Mouse (Mus musculus) hindbrain, postnatal 0 days (tissue): ENCODE data around the gene Gm28051. TPM values are rescaled to one million over a fixed set of nuclear protein-coding genes. Genes with fewer than 3 reads are reported as not detected.

Source experiments
- ATAC-seq: fragments of 200-750 bp; cut with Nextera tagmentation; 2 replicates; pipeline ENCODE4 v1.8.0; 2017; ENCODE audit warnings: mild to moderate bottlenecking, moderate TSS enrichment, moderate library complexity
- DNase-seq: peaks from one replicate; pipeline ENCODE4 v3.0.0-alpha.2; 2015; ENCODE audit warnings: low spot score
- H3K27ac ChIP-seq: fragments of 300-500 bp; sonication (generic); 2 replicates; pipeline ENCODE4 v1.5.1; 2014; ENCODE audit warnings: mild to moderate bottlenecking
- H3K27me3 ChIP-seq: fragments of 300-500 bp; sonication (generic); 2 replicates; pipeline ENCODE4 v1.6.1; 2014; ENCODE audit warnings: low read length, mixed read lengths; ENCODE audit not compliant: insufficient read depth
- H3K36me3 ChIP-seq: fragments of 300-500 bp; sonication (generic); 2 replicates; pipeline ENCODE4 v1.6.1; 2014; ENCODE audit warnings: low read length, mixed read lengths; ENCODE audit not compliant: insufficient read depth
- H3K4me1 ChIP-seq: fragments of 300-500 bp; sonication (generic); 2 replicates; pipeline ENCODE4 v1.6.1; 2014; ENCODE audit warnings: antibody characterized with exemption, low read length, mixed read lengths; ENCODE audit not compliant: insufficient read depth
- H3K4me2 ChIP-seq: fragments of 300-500 bp; sonication (generic); 2 replicates; pipeline ENCODE4 v1.6.1; 2014; ENCODE audit warnings: low read depth, mild to moderate bottlenecking, low read length, moderate library complexity, mixed read lengths
- H3K4me3 ChIP-seq: fragments of 300-500 bp; sonication (generic); 2 replicates; pipeline ENCODE4 v1.5.1; 2014; ENCODE audit warnings: low read length
- H3K9ac ChIP-seq: fragments of 300-500 bp; sonication (generic); replicated peaks from 2 replicates; pipeline ENCODE4 v1.6.1; 2014; ENCODE audit warnings: mild to moderate bottlenecking, low read length, moderate library complexity, mixed read lengths
- H3K9me3 ChIP-seq: fragments of 300-500 bp; sonication (generic); 2 replicates; pipeline ENCODE4 v1.6.1; 2016; ENCODE audit warnings: low read length, mixed read lengths
- CTCF ChIP-seq: IDR thresholded peaks from 2 replicates; pipeline ENCODE4 v1.5.1; 2016; ENCODE audit warnings: antibody characterized with exemption, control low read depth, low read depth
- WGBS: fragments of 180-500 bp; shearing (Covaris S2); extraction: QIAGEN DNeasy Blood & Tissue Kit; methylation state at CpG from one replicate; pipeline ENCODE4 v1.1.7; 2014; 5-methylcytosine and 5-hydroxymethylcytosine counted together
- polyA plus RNA-seq: library from polyadenylated mRNA; unstranded; fragments of >200 nt; fragmentation: Nextera tagmentation; extraction: Ambion mirVana; gene quantifications from 2 replicates; pipeline ENCODE4 v1.2.1, GENCODE M21; 2015
- total RNA-seq: library from RNA; depleted of rRNA; stranded (reverse); fragments of >200 nt; gene quantifications from 2 replicates; pipeline ENCODE4 v1.2.3, GENCODE M21; 2014

The Gm28051 gene
- total and polyA plus RNA-seq, 2 experiments from 2014 or later = not detected

GRCm38 (mm10) chr12:102743589-102744574 is 13.7 kb downstream of the Gm28051 start, which contains the start of the genes Moap1 and Tmem251:
TSS of gene Moap1 (minus strand) at chr12:102743661.
TSS of gene Tmem251 (plus strand) at chr12:102743762.
- Histone ChIP-seq H3K4me2 (peak within 1 kb of the TSS; percentile 77), H3K4me3 (peak within 1 kb of the TSS; percentile 76), H3K4me1 (0 out of 2 replicates have a peak, but pooled peaks cover 6% of the 10 kb centered on the region), H3K27ac (peak within 1 kb of the TSS; percentile 93), H3K36me3 (no peaks in the 10 kb centered on the region; the same call in 1 of the 2 replicates), H3K9me3 (no peaks in the 10 kb centered on the region), H3K27me3 (no peaks in the 10 kb centered on the region), H3K9ac (peak within 1 kb of the TSS; percentile 93)
- ATAC-seq (peak; percentile 98), DNase-seq (peak; percentile 95)
- WGBS = 2% methylated on average over 62 of the region's 63 CpGs
- peak; percentile 41 for TF ChIP-seq CTCF

- H3K9me3 ChIP-seq = no peaks in the 10 kb centered on the region
- 0 out of 2 replicates have a peak, but pooled peaks cover 6% of the 10 kb centered on the region for H3K4me1 ChIP-seq
- H3K9ac ChIP-seq = peak overlapping the region; percentile 93
- DNase-seq = no peak
- WGBS = under 1% methylated on average over 33 of the region's 33 CpGs
- no peaks in the 10 kb centered on the region for H3K27me3 ChIP-seq
- no peaks in the 10 kb centered on the region; the same call in 1 of the 2 replicates for H3K36me3 ChIP-seq
- H3K27ac ChIP-seq = peak overlapping the region; percentile 93
- peak overlapping the region; percentile 76 for H3K4me3 ChIP-seq
- H3K4me2 ChIP-seq = peak overlapping the region; percentile 77
- no peak for TF ChIP-seq CTCF
- ATAC-seq = peak; percentile 83
Measured at GRCm38 (mm10) chr12:102743036-102743588, 14.5 kb downstream of the Gm28051 start.

GRCm38 (mm10) chr12:102742056-102742455 is 15.5 kb downstream of the Gm28051 start:
- no peak overlapping the region for H3K27ac ChIP-seq
- no peaks in the 10 kb centered on the region for H3K9me3 ChIP-seq
- ATAC-seq (no peak), DNase-seq (no peak)
- no peak overlapping the region for H3K4me3 ChIP-seq
- H3K4me2 ChIP-seq = peak overlapping the region; percentile 77
- 85% methylated on average over 7 of the region's 7 CpGs for WGBS
- H3K36me3 ChIP-seq = no peaks in the 10 kb centered on the region
- H3K9ac ChIP-seq = peak overlapping the region; percentile 93; the same call in 1 of the 2 replicates
- 0 out of 2 replicates have a peak, but pooled peaks cover 6% of the 10 kb centered on the region for H3K4me1 ChIP-seq
- no peaks in the 10 kb centered on the region for H3K27me3 ChIP-seq
- TF ChIP-seq CTCF = no peak

GRCm38 (mm10) chr12:102740285-102740684 is 17.3 kb downstream of the Gm28051 start:
- Histone ChIP-seq H3K9ac (no peak overlapping the region), H3K4me2 (no peak overlapping the region), H3K9me3 (no peaks in the 10 kb centered on the region), H3K4me3 (no peak overlapping the region), H3K27ac (no peak overlapping the region), H3K36me3 (no peaks in the 10 kb centered on the region), H3K27me3 (no peaks in the 10 kb centered on the region), H3K4me1 (0 out of 2 replicates have a peak, but pooled peaks cover 6% of the 10 kb centered on the region)
- 66% methylated on average over 3 of the region's 3 CpGs for WGBS
- peak; percentile 58 for TF ChIP-seq CTCF
- DNase-seq (peak; percentile 42), ATAC-seq (no peak)

GRCm38 (mm10) chr12:102739096-102739495 is 18.5 kb downstream of the Gm28051 start:
- no peak overlapping the region for H3K27ac ChIP-seq
- no peak for ATAC-seq
- no peaks in the 10 kb centered on the region for H3K9me3 ChIP-seq
- no peak overlapping the region for H3K9ac ChIP-seq
- no peak for TF ChIP-seq CTCF
- 72% methylated on average over 5 of the region's 5 CpGs for WGBS
- no peak overlapping the region for H3K4me3 ChIP-seq
- H3K4me1 ChIP-seq = no peaks in the 10 kb centered on the region
- no peak overlapping the region for H3K4me2 ChIP-seq
- no peaks in the 10 kb centered on the region for H3K27me3 ChIP-seq
- H3K36me3 ChIP-seq = no peaks in the 10 kb centered on the region
- no peak for DNase-seq

GRCm38 (mm10) chr12:102733381-102733780 is 24.2 kb downstream of the Gm28051 start:
- H3K27me3 ChIP-seq = no peaks in the 10 kb centered on the region
- H3K9me3 ChIP-seq = no peaks in the 10 kb centered on the region
- peaks cover 5% of the 10 kb centered on the region for H3K4me1 ChIP-seq
- no peak overlapping the region for H3K27ac ChIP-seq
- DNase-seq = peak; percentile 70
- WGBS = 16% methylated on average over 4 of the region's 5 CpGs
- no peak for ATAC-seq
- H3K4me3 ChIP-seq = no peak overlapping the region
- no peaks in the 10 kb centered on the region for H3K36me3 ChIP-seq
- TF ChIP-seq CTCF = peak; percentile 75
- no peak overlapping the region for H3K9ac ChIP-seq
- no peak overlapping the region for H3K4me2 ChIP-seq
